Mouse (Mus musculus): ENCODE measurements around the gene Zfp568.

DNA sequence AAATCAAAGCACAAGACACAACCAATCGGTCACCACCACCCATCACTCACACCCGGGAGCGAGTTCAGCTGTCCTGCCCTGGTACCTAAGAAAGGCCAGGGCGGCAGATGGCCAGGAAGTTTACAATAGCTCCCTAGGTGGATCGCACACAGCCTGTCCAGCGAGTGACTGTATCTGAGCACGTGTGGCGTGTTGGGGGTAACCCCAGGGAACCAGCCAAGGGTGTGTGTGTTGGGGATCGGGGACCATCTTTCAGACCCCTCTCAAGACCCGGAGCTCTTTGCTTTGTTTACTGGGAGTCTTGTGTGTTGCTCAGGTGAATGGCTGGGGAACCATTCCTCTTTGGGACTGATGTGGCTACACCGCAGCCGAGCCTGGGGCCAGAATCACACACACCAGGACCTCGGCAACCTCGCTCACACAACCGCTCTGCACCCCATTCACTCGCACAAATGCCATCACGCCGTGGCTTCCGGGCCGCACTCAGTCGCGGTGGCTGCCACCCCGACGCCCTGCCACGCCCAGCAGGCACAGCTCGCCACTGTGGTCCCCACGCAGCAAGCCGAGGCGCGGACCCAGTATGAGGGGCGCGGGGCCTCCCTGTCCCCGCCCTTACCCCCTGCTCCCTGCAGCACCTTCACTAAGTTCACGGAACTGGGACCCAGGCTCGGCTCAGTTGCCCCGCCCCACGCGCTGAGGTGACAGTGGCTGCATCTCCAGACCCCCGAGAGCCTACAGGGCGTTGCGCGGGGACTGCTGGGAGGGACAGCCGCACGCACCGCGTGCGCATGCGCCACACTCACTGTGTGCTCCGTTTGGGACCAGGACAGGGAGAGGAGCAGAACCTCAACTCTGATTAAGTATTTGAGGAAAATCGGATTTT lies 88.6 kb downstream of the Zfp568 start, which contains the start of gene Zfp82:
- no peak for TF ChIP-seq E2F4 (IDR thresholded peaks at IDR 0.05; ENCODE audit: insufficient read depth)
- TF ChIP-seq POLR2AphosphoS2 (IDR thresholded peaks at IDR 0.05; ENCODE audit: insufficient read length, low read depth): peak; percentile 77
- TF ChIP-seq TCF12 (IDR thresholded peaks at IDR 0.05; ENCODE audit: insufficient read depth, poor library complexity, severe bottlenecking): no peak
- TF ChIP-seq MYOD1 (IDR thresholded peaks at IDR 0.05; ENCODE audit: control insufficient read depth in 1 of 3, insufficient read length in 2 of 3, low read depth in 2 of 3): peak in 2 of 3 experiments; percentile 6 to 26
- peak; percentile 84 for TF ChIP-seq POLR2A (IDR thresholded peaks at IDR 0.05; ENCODE audit: insufficient read length, low read depth)
- TF ChIP-seq TCF3 (IDR thresholded peaks at IDR 0.05; ENCODE audit: insufficient read length, low read depth): no peak
- TF ChIP-seq MAX (IDR thresholded peaks at IDR 0.05; ENCODE audit: low read depth): no peak
- peak in 2 of 3 experiments; percentile 20 to 40 for TF ChIP-seq MYOG (IDR thresholded peaks at IDR 0.05; ENCODE audit: control insufficient read depth in 1 of 3, insufficient read depth in 1 of 3, insufficient read length in 2 of 3, low read depth in 2 of 3)
- no peak for TF ChIP-seq USF1 (IDR thresholded peaks at IDR 0.05; ENCODE audit: low read depth)

Data from myocyte (in vitro differentiated cells).